Mouse (Mus musculus): ENCODE results near the gene Samd8. TPM values are rescaled to one million over a fixed set of nuclear protein-coding genes. Genes with fewer than 3 reads are reported as not detected.

Gene Samd8
- polyA plus RNA-seq, 1 experiment from 2014 or later: 12.5 TPM

DNA sequence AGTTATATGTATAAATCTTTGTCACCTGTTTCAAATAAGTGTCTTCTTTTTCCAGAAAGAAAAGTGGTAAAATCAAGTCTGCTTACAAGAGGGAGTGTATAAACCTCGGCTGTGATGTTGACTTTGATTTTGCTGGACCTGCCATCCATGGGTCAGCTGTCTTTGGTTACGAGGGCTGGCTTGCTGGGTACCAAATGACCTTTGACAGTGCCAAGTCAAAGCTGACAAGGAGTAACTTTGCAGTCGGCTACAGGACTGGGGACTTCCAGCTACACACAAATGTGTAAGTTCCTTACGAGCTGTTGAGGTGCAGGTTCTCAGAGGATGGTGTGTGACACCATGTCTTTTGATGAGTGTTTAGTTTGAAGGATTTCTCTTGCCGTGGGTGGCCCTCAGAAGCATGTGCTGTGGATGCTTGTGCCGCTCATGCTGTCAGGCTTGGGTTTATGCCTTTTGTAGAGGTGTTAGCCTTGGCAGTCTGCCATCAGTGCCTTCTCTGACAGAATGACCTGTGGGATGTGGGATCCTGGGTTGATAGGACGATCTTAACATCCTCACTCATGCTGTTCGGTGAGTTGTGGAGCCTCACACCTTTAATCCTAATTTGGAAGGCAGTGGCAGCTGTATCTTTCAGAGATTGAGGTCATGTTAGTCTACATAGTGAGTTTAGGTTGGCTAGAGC is 88.1 kb downstream of the Samd8 start:
- no peak overlapping the region for H3K9ac ChIP-seq (ENCODE audit: low read length)
- H3K4me3 ChIP-seq (ENCODE audit: low read depth, low read length): no peak overlapping the region
- DNase-seq (ENCODE audit: low spot score): no peak
- H3K27me3 ChIP-seq (ENCODE audit: control insufficient read depth, insufficient read depth, low read length): no peaks in the 10 kb centered on the region
- no peak overlapping the region for H3K27ac ChIP-seq (ENCODE audit: low read depth, low read length)
- ATAC-seq (replicated peaks; ENCODE audit: low FRiP score): no peak
- H3K36me3 ChIP-seq (ENCODE audit: control insufficient read depth, insufficient read depth, low read length): peaks cover 6% of the 10 kb centered on the region; the same call in 1 of the 2 replicates
- no peaks in the 10 kb centered on the region for H3K9me3 ChIP-seq (ENCODE audit: control insufficient read depth, low read length)
- WGBS: 95% methylated on average over 8 of the region's 8 CpGs
- no peaks in the 10 kb centered on the region for H3K4me1 ChIP-seq (replicated peaks; ENCODE audit: control insufficient read depth, insufficient read depth, low read length)
- no peak overlapping the region for H3K4me2 ChIP-seq (ENCODE audit: low read depth, low read length, severe bottlenecking)

DNA sequence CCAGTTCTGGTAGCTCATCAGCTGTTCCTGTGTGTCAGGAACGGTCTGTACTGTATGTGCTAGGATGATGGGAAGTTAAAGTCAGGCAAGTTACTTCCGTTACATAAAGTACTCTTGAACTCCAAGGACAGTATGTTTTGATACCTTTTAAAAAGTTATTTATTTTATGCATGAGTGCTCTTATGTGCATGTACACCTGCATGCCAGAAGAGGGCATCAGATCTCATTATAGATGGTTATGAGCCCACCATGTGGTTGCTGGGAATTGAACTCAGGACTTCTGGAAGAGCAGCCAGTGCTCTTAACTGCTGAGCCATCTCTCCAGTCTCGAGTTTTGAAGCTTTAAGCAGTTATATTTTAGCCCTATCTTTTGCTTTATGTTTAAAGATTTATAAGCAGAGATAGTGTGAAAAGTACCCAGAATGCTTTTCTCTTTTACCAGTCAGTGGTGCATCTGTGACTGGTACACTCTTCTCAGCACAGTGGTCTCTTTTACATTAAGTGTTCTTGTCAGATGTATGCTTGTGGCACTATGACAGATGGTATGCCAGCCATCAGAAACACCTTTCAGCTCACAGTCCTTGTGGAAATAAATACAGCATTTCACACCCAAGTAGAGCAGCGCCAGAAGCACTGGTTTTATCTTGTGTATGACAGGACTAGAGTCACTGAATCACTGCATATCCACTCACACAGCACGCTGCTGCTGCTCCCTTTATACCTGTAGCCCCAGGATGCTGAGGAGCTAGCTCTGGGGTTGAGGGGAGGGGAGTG is 91.7 kb downstream of the Samd8 start:
- Histone ChIP-seq H3K4me3 (ENCODE audit: low read depth, low read length) (no peak overlapping the region), H3K4me1 (replicated peaks; ENCODE audit: control insufficient read depth, insufficient read depth, low read length) (peaks cover under 1% of the 10 kb centered on the region; the same call in 1 of the 2 replicates), H3K27me3 (ENCODE audit: control insufficient read depth, insufficient read depth, low read length) (no peaks in the 10 kb centered on the region), H3K27ac (ENCODE audit: low read depth, low read length) (no peak overlapping the region), H3K36me3 (ENCODE audit: control insufficient read depth, insufficient read depth, low read length) (no peaks in the 10 kb centered on the region; the same call in 1 of the 2 replicates), H3K9ac (ENCODE audit: low read length) (no peak overlapping the region), H3K9me3 (ENCODE audit: control insufficient read depth, low read length) (no peaks in the 10 kb centered on the region), H3K4me2 (ENCODE audit: low read depth, low read length, severe bottlenecking) (no peak overlapping the region)
- DNase-seq (ENCODE audit: low spot score) (no peak), ATAC-seq (replicated peaks; ENCODE audit: low FRiP score) (no peak)
- WGBS: 89% methylated on average over 5 of the region's 5 CpGs

DNA sequence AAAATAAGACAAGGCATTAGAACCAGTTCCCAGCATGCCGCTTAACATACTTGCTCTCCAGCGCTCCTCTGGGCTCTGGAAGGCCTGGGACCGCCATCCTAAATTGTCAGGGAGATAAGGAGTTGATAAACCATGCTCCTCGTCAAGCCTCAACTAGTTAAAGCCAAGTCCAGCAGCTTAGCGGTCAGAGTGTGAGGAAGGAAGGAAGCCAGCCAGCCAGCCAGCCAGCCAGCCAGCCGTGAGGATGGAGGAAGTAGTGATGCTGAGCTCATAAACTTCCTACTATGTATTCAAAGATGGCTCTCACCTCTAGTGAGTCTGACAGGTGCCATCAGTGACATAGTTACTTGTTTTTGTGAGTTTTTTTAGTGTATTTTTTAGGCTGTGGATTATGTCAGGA is 92.9 kb downstream of the Samd8 start:
- DNase-seq (ENCODE audit: low spot score) (no peak), ATAC-seq (replicated peaks; ENCODE audit: low FRiP score) (no peak)
- peaks cover 11% of the 10 kb centered on the region; the same call in 1 of the 2 replicates for H3K4me1 ChIP-seq (replicated peaks; ENCODE audit: control insufficient read depth, insufficient read depth, low read length)
- H3K27me3 ChIP-seq (ENCODE audit: control insufficient read depth, insufficient read depth, low read length): no peaks in the 10 kb centered on the region
- 89% methylated on average over 6 of the region's 6 CpGs for WGBS
- H3K36me3 ChIP-seq (ENCODE audit: control insufficient read depth, insufficient read depth, low read length): no peaks in the 10 kb centered on the region; the same call in 1 of the 2 replicates
- H3K9me3 ChIP-seq (ENCODE audit: control insufficient read depth, low read length): no peaks in the 10 kb centered on the region
- no peak overlapping the region for H3K4me2 ChIP-seq (ENCODE audit: low read depth, low read length, severe bottlenecking)
- H3K9ac ChIP-seq (ENCODE audit: low read length): no peak overlapping the region
- H3K4me3 ChIP-seq (ENCODE audit: low read depth, low read length): no peak overlapping the region
- H3K27ac ChIP-seq (ENCODE audit: low read depth, low read length): no peak overlapping the region

- ATAC-seq (replicated peaks; ENCODE audit: low FRiP score) (no peak), DNase-seq (ENCODE audit: low spot score) (no peak)
- Histone ChIP-seq H3K4me3 (ENCODE audit: low read depth, low read length) (peak overlapping the region; percentile 61; the same call in 1 of the 2 replicates), H3K9me3 (ENCODE audit: control insufficient read depth, low read length) (no peaks in the 10 kb centered on the region), H3K4me2 (ENCODE audit: low read depth, low read length, severe bottlenecking) (peak overlapping the region; percentile 99), H3K27me3 (ENCODE audit: control insufficient read depth, insufficient read depth, low read length) (no peaks in the 10 kb centered on the region), H3K4me1 (replicated peaks; ENCODE audit: control insufficient read depth, insufficient read depth, low read length) (peaks cover 15% of the 10 kb centered on the region; the same call in 1 of the 2 replicates), H3K36me3 (ENCODE audit: control insufficient read depth, insufficient read depth, low read length) (no peaks in the 10 kb centered on the region; the same call in 1 of the 2 replicates), H3K27ac (ENCODE audit: low read depth, low read length) (no peak overlapping the region), H3K9ac (ENCODE audit: low read length) (peak overlapping the region; percentile 73)
- WGBS: 16% methylated on average over 10 of the region's 10 CpGs
Observed at GRCm38 (mm10) chr14:21846827-21847380, 96.6 kb downstream of the Samd8 start.

- peak; percentile 88 for DNase-seq (ENCODE audit: low spot score)
- H3K9me3 ChIP-seq (ENCODE audit: control insufficient read depth, low read length): no peaks in the 10 kb centered on the region
- H3K4me2 ChIP-seq (ENCODE audit: low read depth, low read length, severe bottlenecking): peak overlapping the region; percentile 99
- under 1% methylated on average over 50 of the region's 50 CpGs for WGBS
- H3K36me3 ChIP-seq (ENCODE audit: control insufficient read depth, insufficient read depth, low read length): no peaks in the 10 kb centered on the region; the same call in 1 of the 2 replicates
- peak overlapping the region; percentile 61 for H3K4me3 ChIP-seq (ENCODE audit: low read depth, low read length)
- H3K27me3 ChIP-seq (ENCODE audit: control insufficient read depth, insufficient read depth, low read length): no peaks in the 10 kb centered on the region
- peak; percentile 56 for ATAC-seq (replicated peaks; ENCODE audit: low FRiP score)
- H3K9ac ChIP-seq (ENCODE audit: low read length): peak overlapping the region; percentile 73
- H3K27ac ChIP-seq (ENCODE audit: low read depth, low read length): no peak overlapping the region
- peaks cover 15% of the 10 kb centered on the region; the same call in 1 of the 2 replicates for H3K4me1 ChIP-seq (replicated peaks; ENCODE audit: control insufficient read depth, insufficient read depth, low read length)
Observed at GRCm38 (mm10) chr14:21847381-21848165, 97.2 kb downstream of the Samd8 start.

Other genes with a start within 250 kb of the Samd8 start
- gene Dupd1, start 36.0 kb upstream of the Samd8 start, polyA plus RNA-seq (2014; fragmentation: Nextera tagmentation; extraction: Ambion mirVana): not detected in 2 replicates
- gene Dusp13, start 650 bp downstream of the Samd8 start, polyA plus RNA-seq (2014; fragmentation: Nextera tagmentation; extraction: Ambion mirVana): not detected in 2 replicates
- 254 and 262 TPM in 2 replicates for gene Vdac2, start 74.7 kb downstream of the Samd8 start, polyA plus RNA-seq (2014; fragmentation: Nextera tagmentation; extraction: Ambion mirVana)
- gene Comtd1, start 98.4 kb downstream of the Samd8 start, polyA plus RNA-seq (2014; fragmentation: Nextera tagmentation; extraction: Ambion mirVana): 11.9 and 13.7 TPM in 2 replicates
- gene Zfp503, start 239.1 kb downstream of the Samd8 start, polyA plus RNA-seq (2014; fragmentation: Nextera tagmentation; extraction: Ambion mirVana): 6.6 and 6.7 TPM in 2 replicates

Data from forebrain, embryonic 11.5 days (tissue).